Mouse (Mus musculus) thymus, adult 2 months (tissue): ENCODE data around the gene Ankrd44. TPM values are rescaled to one million over a fixed set of nuclear protein-coding genes. Genes with fewer than 3 reads are reported as not detected.

Experiments used
- DNase-seq: peaks from one replicate; pipeline ENCODE4 v3.0.0; 2021
- H3K27ac ChIP-seq: fragments of 200-500 bp; 2 replicates; pipeline ENCODE4 v1.5.1; 2012; ENCODE audit warnings: low read length, control low read depth; ENCODE audit not compliant: control insufficient read depth, insufficient read depth
- H3K27me3 ChIP-seq: fragments of 200-500 bp; 2 replicates; pipeline ENCODE4 v1.6.1; 2012; ENCODE audit warnings: mild to moderate bottlenecking, low read length, moderate library complexity, mixed read lengths; ENCODE audit not compliant: control insufficient read depth, insufficient read depth
- H3K36me3 ChIP-seq: fragments of 200-500 bp; 2 replicates; pipeline ENCODE4 v1.6.1; 2012; ENCODE audit warnings: mild to moderate bottlenecking, low read length, moderate library complexity; ENCODE audit not compliant: control insufficient read depth, insufficient read depth
- H3K4me1 ChIP-seq: fragments of 200-500 bp; replicated peaks from 2 replicates; pipeline ENCODE4 v1.6.1; 2012; ENCODE audit warnings: low read length; ENCODE audit not compliant: control insufficient read depth, insufficient read depth
- H3K4me3 ChIP-seq: fragments of 200-500 bp; 2 replicates; pipeline ENCODE4 v1.5.1; 2012; ENCODE audit warnings: mild to moderate bottlenecking, low read length, control low read depth, moderate library complexity; ENCODE audit not compliant: control insufficient read depth, insufficient read depth
- CTCF ChIP-seq: fragments of 200-500 bp; IDR thresholded peaks from 2 replicates; pipeline ENCODE4 v1.5.1; 2012; ENCODE audit warnings: mild to moderate bottlenecking, control low read depth, low read length, moderate library complexity, borderline replicate concordance; ENCODE audit not compliant: control insufficient read depth, poor library complexity, insufficient read depth; ENCODE audit errors: extremely low read depth
- POLR2A ChIP-seq: fragments of 200-500 bp; IDR thresholded peaks from 2 replicates; pipeline ENCODE4 v1.6.1; 2012; ENCODE audit warnings: mild to moderate bottlenecking, low read length, control low read depth, moderate library complexity; ENCODE audit not compliant: control insufficient read depth, poor library complexity, insufficient read depth; ENCODE audit errors: extremely low read depth
- WGBS: fragments of 180-500 bp; shearing (Covaris S2); methylation state at CpG from one replicate; pipeline ENCODE4 v1.1.7; 2018; 5-methylcytosine and 5-hydroxymethylcytosine counted together
- polyA plus RNA-seq: library from polyadenylated mRNA; depleted of rRNA; stranded (reverse); fragments of >200 nt; gene quantifications from 2 replicates; pipeline ENCODE4 v1.2.3, GENCODE M21; 2012

Gene Ankrd44
- polyA plus RNA-seq, 1 experiment = 92.9 TPM

- no peak for TF ChIP-seq POLR2A
- no peak for TF ChIP-seq CTCF
- Histone ChIP-seq H3K36me3 (no peaks in the 10 kb centered on the region), H3K27me3 (no peaks in the 10 kb centered on the region), H3K27ac (peak overlapping the region; percentile 90), H3K4me1 (peaks cover 27% of the 10 kb centered on the region), H3K4me3 (peak overlapping the region; percentile 48)
- 37% methylated on average over 6 of the region's 6 CpGs for WGBS
- DNase-seq = peak; percentile 60
Measured at GRCm38 (mm10) chr1:54923366-54924308, 2.5 kb downstream of the Ankrd44 start.

DNA sequence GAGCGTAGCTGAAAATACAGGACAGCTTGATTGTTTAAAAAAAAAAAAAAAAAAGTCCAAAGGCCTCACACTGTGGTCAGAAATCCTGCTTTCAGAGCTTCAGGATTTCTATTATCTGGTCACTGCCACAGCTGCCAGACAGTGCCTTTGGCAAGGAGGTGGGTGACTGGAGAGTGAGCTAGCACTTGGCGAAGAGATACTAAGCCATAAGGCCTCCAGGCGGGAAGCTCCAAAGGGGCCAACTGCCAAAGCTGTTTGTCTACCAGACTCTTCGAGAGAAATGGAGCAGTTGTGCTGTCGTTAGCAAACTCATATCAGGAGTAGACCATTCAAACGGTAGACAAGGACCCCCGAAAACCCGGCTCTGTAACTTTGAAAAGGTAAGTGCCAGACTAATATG lies 3.5 kb downstream of the Ankrd44 start:
- H3K27me3 ChIP-seq = no peaks in the 10 kb centered on the region
- DNase-seq = no peak
- WGBS = 82% methylated on average over 8 of the region's 8 CpGs
- no peaks in the 10 kb centered on the region; the same call in 1 of the 2 replicates for H3K36me3 ChIP-seq
- peak overlapping the region; percentile 34 for H3K27ac ChIP-seq
- no peak overlapping the region for H3K4me3 ChIP-seq
- TF ChIP-seq CTCF (no peak), POLR2A (no peak)
- peaks cover 27% of the 10 kb centered on the region for H3K4me1 ChIP-seq

DNA sequence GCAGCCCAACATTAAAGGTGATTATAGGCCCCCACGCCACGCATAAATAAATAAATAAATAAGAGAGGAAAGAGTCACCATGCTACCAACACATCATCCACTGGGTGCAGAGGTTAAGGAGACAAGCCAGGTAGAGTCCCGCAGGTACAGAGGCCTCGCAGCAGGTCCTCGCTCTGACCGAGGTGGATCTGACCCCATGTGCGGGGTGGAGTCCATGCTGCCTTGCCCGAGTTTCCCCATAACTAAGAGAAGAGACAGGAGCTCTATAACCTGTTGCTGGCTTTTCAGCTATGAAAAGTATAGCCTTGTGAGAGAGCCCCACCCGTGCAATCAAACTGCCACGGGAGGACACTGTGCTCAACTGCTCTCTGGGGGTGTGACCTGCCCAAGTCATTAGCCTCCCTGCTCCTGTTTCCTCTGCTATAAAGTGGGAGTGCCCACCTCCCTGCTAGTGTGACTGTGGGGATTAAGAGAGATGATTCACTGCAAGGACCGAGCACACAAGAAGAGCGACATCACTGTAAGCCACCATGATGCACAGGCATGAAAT lies 4.1 kb downstream of the Ankrd44 start:
- H3K4me1 ChIP-seq = peaks cover 29% of the 10 kb centered on the region
- no peaks in the 10 kb centered on the region for H3K27me3 ChIP-seq
- TF ChIP-seq POLR2A (no peak), CTCF (no peak)
- no peak overlapping the region for H3K27ac ChIP-seq
- 80% methylated on average over 12 of the region's 12 CpGs for WGBS
- no peaks in the 10 kb centered on the region; the same call in 1 of the 2 replicates for H3K36me3 ChIP-seq
- no peak for DNase-seq
- H3K4me3 ChIP-seq = no peak overlapping the region

DNA sequence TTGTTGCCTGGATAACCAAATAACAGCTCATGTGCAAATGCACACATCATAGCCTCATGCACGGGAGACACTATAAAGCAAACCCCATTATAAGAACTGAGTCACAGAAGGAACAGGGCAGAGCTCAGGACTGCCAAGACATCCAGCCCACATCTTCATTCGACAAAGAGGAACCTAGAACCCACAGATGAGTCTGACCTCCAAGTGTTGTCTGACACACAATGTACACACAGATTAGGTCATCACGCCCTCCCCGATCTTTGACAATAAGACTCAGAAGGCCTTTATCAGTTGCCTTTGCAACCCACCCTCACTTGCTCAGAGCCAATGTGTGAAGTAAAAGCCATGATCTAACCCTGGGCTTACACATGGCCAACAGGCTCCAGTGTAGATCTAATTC lies 6.1 kb downstream of the Ankrd44 start:
- no peak overlapping the region for H3K4me3 ChIP-seq
- no peak for DNase-seq
- H3K36me3 ChIP-seq = no peaks in the 10 kb centered on the region; the same call in 1 of the 2 replicates
- no peaks in the 10 kb centered on the region for H3K27me3 ChIP-seq
- no peak for TF ChIP-seq CTCF
- TF ChIP-seq POLR2A = no peak
- 76% methylated on average over 4 of the region's 4 CpGs for WGBS
- H3K27ac ChIP-seq = no peak overlapping the region
- peaks cover 34% of the 10 kb centered on the region for H3K4me1 ChIP-seq

GRCm38 (mm10) chr1:54916456-54916855 lies 9.7 kb downstream of the Ankrd44 start:
- Histone ChIP-seq H3K4me1 (peaks cover 30% of the 10 kb centered on the region), H3K27ac (no peak overlapping the region), H3K36me3 (no peaks in the 10 kb centered on the region; the same call in 1 of the 2 replicates), H3K27me3 (no peaks in the 10 kb centered on the region), H3K4me3 (no peak overlapping the region)
- 62% methylated on average over 4 of the region's 4 CpGs for WGBS
- TF ChIP-seq CTCF (no peak), POLR2A (no peak)
- no peak for DNase-seq

- Histone ChIP-seq H3K4me3 (no peak overlapping the region), H3K36me3 (no peaks in the 10 kb centered on the region; the same call in 1 of the 2 replicates), H3K4me1 (peaks cover 41% of the 10 kb centered on the region), H3K27me3 (no peaks in the 10 kb centered on the region), H3K27ac (peak overlapping the region; percentile 98; the same call in 1 of the 2 replicates)
- 1% methylated on average over 9 of the region's 9 CpGs for WGBS
- no peak for DNase-seq
- TF ChIP-seq POLR2A (no peak), CTCF (no peak)
Measured at GRCm38 (mm10) chr1:54914387-54914786, 11.8 kb downstream of the Ankrd44 start.
